Mouse (Mus musculus): ENCODE data around the gene Zdhhc6. TPM values are rescaled to one million over a fixed set of nuclear protein-coding genes. Genes with fewer than 3 reads are reported as not detected.

Zdhhc6 gene
- 50.4 and 51.0 TPM in 2 replicates for total RNA-seq (2014; fragmentation: Nextera tagmentation)
- 62.8 and 71.4 TPM in 2 replicates for total RNA-seq (2017)
- 31.4 and 33.8 TPM in 2 replicates for polyA plus RNA-seq (2012)

DNA sequence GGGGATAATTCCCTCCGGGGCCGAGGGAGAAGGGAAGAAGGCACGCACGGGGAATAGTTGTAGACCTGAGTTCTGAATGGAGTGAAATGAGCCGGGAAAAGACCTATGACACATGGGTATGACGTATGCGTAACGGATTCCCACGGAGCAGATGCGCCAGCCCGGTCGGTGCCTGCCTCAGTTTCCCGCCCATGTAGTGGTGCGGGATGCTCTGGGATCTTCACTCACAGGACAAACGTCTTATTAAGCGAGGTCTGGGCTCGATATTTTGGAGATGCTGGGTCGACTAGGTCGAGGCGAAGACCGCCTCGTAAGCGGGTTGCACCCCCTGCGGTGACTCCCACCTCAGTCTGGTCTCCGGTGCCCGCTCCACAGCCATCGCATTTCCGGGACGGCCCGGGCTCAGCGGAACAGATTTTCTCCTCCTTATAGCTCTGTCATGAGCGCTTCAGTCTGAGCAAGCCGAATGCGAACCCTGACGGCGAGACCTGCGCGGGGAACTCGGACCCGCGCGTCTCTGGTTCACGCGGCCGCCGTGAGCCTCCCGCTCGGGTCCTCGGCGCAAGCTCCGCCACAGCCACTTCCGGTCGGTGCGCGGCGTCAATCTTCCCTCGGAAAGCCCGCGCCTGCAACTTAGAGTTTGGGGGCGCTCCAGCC lies at the start of gene Zdhhc6:
Gene Zdhhc6, minus strand, starts transcription at position 581 of the 657 bp plus-strand sequence.
- no peaks in the 10 kb centered on the region for H3K9me3 ChIP-seq (replicated peaks)
- no peaks in the 10 kb centered on the region for H3K27me3 ChIP-seq (ENCODE audit: insufficient read depth, low read length)
- DNase-seq (ENCODE audit: low spot score) (peak; percentile 69), ATAC-seq (ENCODE audit: extremely low read depth, insufficient number of reproducible peaks, low FRiP score, poor library complexity, severe bottlenecking) (0 out of 2 replicates have a peak, but pooled peaks have one; percentile 31)
- no peak for TF ChIP-seq CTCF (IDR thresholded peaks at IDR 0.05; ENCODE audit: low read depth, low read length)
- no peak for TF ChIP-seq GATA1 (IDR thresholded peaks at IDR 0.05; ENCODE audit: borderline replicate concordance, low read length)
- TF ChIP-seq TAL1 (conservative IDR thresholded peaks at IDR 0.05; ENCODE audit: low read depth, low read length): no peak
- TF ChIP-seq GATA2 (IDR thresholded peaks at IDR 0.05; ENCODE audit: borderline replicate concordance, low read depth, low read length): no peak
- no peak for TF ChIP-seq POLR2AphosphoS5 (IDR thresholded peaks at IDR 0.05; ENCODE audit: insufficient replicate concordance, low read depth, low read length)
- H3K4me1 ChIP-seq (ENCODE audit: insufficient read depth, low read depth, low read length): peaks cover 37% of the 10 kb centered on the region
- peaks cover 46% of the 10 kb centered on the region for H3K36me3 ChIP-seq (replicated peaks)
- H3K4me3 ChIP-seq (ENCODE audit: low read depth, low read length): peak within 1 kb of the TSS; percentile 87

DNA sequence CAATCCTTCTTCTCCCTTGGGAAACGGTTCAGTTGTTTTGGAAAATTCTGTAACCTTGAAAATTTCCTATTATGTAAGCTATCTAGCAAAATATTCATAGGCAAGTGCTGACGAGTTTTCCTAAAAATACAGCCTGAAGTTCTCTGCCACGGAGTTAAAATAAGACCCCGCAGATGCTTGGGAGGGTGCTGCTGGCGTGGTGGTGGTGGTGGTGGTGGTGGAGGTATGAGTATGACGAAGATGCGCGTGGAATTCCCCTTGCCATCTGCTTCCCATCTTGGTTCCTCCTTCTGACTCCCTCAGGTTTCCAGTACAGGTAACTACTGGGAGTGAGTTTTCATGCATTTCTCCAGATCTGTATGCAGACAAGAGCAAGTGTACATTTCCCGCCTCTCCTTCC lies 46.8 kb upstream of the Zdhhc6 start:
- no peaks in the 10 kb centered on the region for H3K27me3 ChIP-seq (ENCODE audit: insufficient read depth, low read length)
- no peaks in the 10 kb centered on the region; the same call in 1 of the 2 replicates for H3K4me1 ChIP-seq (ENCODE audit: insufficient read depth, low read depth, low read length)
- ATAC-seq (ENCODE audit: extremely low read depth, insufficient number of reproducible peaks, low FRiP score, poor library complexity, severe bottlenecking) (no peak), DNase-seq (ENCODE audit: low spot score) (no peak)
- TF ChIP-seq GATA2 (IDR thresholded peaks at IDR 0.05; ENCODE audit: borderline replicate concordance, low read depth, low read length): no peak
- TF ChIP-seq CTCF (IDR thresholded peaks at IDR 0.05; ENCODE audit: low read depth, low read length): no peak
- TF ChIP-seq GATA1 (IDR thresholded peaks at IDR 0.05; ENCODE audit: borderline replicate concordance, low read length): no peak
- no peak for TF ChIP-seq POLR2AphosphoS5 (IDR thresholded peaks at IDR 0.05; ENCODE audit: insufficient replicate concordance, low read depth, low read length)
- no peaks in the 10 kb centered on the region for H3K9me3 ChIP-seq (replicated peaks)
- H3K36me3 ChIP-seq (replicated peaks): peaks cover 39% of the 10 kb centered on the region
- H3K4me3 ChIP-seq (ENCODE audit: low read depth, low read length): no peak overlapping the region

DNA sequence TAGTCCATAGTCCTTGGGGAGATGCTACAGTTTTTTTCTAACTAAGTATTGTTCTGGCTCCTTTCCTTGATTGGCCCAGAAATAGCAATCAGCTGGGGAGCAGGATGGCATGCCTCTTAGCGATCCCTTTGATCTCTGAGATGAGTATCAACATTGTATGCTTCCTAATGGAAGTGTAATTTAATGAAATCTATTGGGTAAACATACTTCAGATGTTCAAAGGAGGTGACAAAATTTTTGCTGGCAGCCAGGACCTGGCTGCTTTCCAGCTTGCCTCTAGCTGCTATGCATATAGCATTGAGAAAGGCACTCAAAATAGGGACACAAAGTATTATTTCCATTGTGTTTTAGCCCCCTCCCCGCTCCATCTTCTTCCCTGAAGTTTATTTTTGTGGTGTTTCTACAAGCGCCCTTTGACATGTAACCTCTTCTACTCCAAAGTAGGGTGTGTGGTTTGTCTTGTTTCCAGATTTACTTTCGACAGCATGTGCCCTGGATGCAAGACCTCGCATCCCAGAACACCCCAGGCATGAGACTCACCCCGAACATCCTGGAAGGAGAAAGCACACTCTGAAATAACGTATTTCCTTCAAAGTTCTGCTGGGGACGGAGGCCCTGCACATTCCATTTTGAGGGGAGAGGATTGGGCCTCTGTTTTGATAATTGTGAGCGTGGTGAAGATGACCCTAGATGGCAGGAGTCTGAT lies 35.0 kb upstream of the Zdhhc6 start:
- ATAC-seq (ENCODE audit: extremely low read depth, insufficient number of reproducible peaks, low FRiP score, poor library complexity, severe bottlenecking): no peak
- Histone ChIP-seq H3K4me1 (ENCODE audit: insufficient read depth, low read depth, low read length) (peaks cover 4% of the 10 kb centered on the region; the same call in 1 of the 2 replicates), H3K9me3 (replicated peaks) (no peaks in the 10 kb centered on the region), H3K27me3 (ENCODE audit: insufficient read depth, low read length) (no peaks in the 10 kb centered on the region), H3K4me3 (ENCODE audit: low read depth, low read length) (no peak overlapping the region), H3K36me3 (replicated peaks) (peaks cover 57% of the 10 kb centered on the region)
- no peak for TF ChIP-seq POLR2AphosphoS5 (IDR thresholded peaks at IDR 0.05; ENCODE audit: insufficient replicate concordance, low read depth, low read length)
- no peak for TF ChIP-seq GATA1 (IDR thresholded peaks at IDR 0.05; ENCODE audit: borderline replicate concordance, low read length)
- TF ChIP-seq GATA2 (IDR thresholded peaks at IDR 0.05; ENCODE audit: borderline replicate concordance, low read depth, low read length): no peak
- TF ChIP-seq CTCF (IDR thresholded peaks at IDR 0.05; ENCODE audit: low read depth, low read length): no peak
- no peak for TF ChIP-seq TAL1 (conservative IDR thresholded peaks at IDR 0.05; ENCODE audit: low read depth, low read length)
- DNase-seq (ENCODE audit: low spot score): no peak

DNA sequence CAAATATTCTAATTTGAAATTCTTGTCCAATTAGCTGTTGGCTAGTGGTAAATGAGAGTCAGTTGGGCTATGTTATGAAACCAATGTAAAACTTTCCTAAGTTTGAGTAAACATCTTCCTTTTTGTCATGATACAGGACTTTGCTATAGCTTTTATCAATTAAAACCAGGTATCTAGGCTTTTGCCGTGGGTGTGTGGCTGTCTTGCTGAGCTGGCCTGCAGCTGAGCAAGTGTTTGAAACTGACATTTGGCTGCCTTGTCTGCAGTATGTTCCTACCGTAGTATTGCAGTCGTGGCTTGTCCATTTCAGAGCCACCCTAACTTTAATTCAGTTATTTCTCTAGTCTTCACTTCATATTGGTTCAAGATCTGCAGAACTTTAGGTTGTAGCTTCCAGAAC lies 32.4 kb upstream of the Zdhhc6 start:
- no peak for DNase-seq (ENCODE audit: low spot score)

DNA sequence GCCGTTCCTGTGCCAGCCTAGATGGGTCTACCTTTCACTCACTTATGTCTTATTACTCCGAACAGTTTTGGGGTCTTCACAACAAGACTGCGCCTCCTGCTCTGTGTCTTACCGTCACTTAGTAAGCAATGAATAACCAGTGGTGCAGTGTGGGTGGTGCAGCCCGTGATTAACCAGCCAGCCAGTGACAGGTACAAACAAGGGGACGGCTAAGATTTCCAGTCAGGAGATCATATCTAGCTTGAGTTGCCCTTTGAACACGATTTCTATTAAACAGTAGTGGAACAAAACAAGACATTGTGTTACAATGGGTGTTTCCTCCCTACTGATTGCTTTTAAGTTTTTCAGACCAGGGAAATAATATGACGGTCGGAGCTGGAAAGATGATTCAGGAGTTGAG lies 27.4 kb upstream of the Zdhhc6 start:
- TF ChIP-seq POLR2AphosphoS5 (IDR thresholded peaks at IDR 0.05; ENCODE audit: insufficient replicate concordance, low read depth, low read length): no peak
- TF ChIP-seq TAL1 (conservative IDR thresholded peaks at IDR 0.05; ENCODE audit: low read depth, low read length): no peak
- TF ChIP-seq GATA2 (IDR thresholded peaks at IDR 0.05; ENCODE audit: borderline replicate concordance, low read depth, low read length): no peak
- TF ChIP-seq CTCF (IDR thresholded peaks at IDR 0.05; ENCODE audit: low read depth, low read length): no peak
- TF ChIP-seq GATA1 (IDR thresholded peaks at IDR 0.05; ENCODE audit: borderline replicate concordance, low read length): no peak
- DNase-seq (ENCODE audit: low spot score): no peak
- Histone ChIP-seq H3K36me3 (replicated peaks) (peaks cover 62% of the 10 kb centered on the region), H3K9me3 (replicated peaks) (no peaks in the 10 kb centered on the region), H3K4me3 (ENCODE audit: low read depth, low read length) (no peak overlapping the region), H3K4me1 (ENCODE audit: insufficient read depth, low read depth, low read length) (peaks cover 25% of the 10 kb centered on the region), H3K27me3 (ENCODE audit: insufficient read depth, low read length) (no peaks in the 10 kb centered on the region)
- ATAC-seq (ENCODE audit: extremely low read depth, insufficient number of reproducible peaks, low FRiP score, poor library complexity, severe bottlenecking): no peak

More for the DNA sequence above, 32.4 kb upstream of the Zdhhc6 start:
- TF ChIP-seq GATA2 (IDR thresholded peaks at IDR 0.05; ENCODE audit: borderline replicate concordance, low read depth, low read length) (no peak), GATA1 (IDR thresholded peaks at IDR 0.05; ENCODE audit: borderline replicate concordance, low read length) (no peak), POLR2AphosphoS5 (IDR thresholded peaks at IDR 0.05; ENCODE audit: insufficient replicate concordance, low read depth, low read length) (no peak), TAL1 (conservative IDR thresholded peaks at IDR 0.05; ENCODE audit: low read depth, low read length) (no peak), CTCF (IDR thresholded peaks at IDR 0.05; ENCODE audit: low read depth, low read length) (no peak)
- H3K9me3 ChIP-seq (replicated peaks): no peaks in the 10 kb centered on the region
- H3K4me1 ChIP-seq (ENCODE audit: insufficient read depth, low read depth, low read length): peaks cover 4% of the 10 kb centered on the region; the same call in 1 of the 2 replicates
- no peak overlapping the region for H3K4me3 ChIP-seq (ENCODE audit: low read depth, low read length)
- H3K27me3 ChIP-seq (ENCODE audit: insufficient read depth, low read length): no peaks in the 10 kb centered on the region
- no peak for ATAC-seq (ENCODE audit: extremely low read depth, insufficient number of reproducible peaks, low FRiP score, poor library complexity, severe bottlenecking)
- H3K36me3 ChIP-seq (replicated peaks): peaks cover 61% of the 10 kb centered on the region

DNA sequence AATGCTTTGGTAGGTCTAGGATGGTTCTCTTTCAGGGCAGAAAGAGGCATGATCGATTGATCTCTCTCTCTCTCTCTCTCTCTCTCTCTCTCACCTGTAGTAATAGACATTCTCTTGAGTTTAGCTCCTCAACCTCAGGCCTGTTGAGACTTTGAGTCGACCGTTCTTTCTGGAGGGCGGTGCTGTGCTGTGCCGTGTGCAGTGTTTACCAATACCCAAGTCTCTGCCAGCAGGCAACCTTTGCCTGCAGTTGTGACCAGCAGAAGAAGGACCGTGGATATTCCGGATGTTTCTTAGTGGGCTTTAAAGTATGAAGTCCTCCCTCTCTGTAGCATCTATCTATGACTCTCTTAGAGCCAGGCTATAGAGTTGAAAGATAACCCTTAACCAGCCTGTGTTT lies 26.6 kb upstream of the Zdhhc6 start:
- DNase-seq (ENCODE audit: low spot score) (no peak), ATAC-seq (ENCODE audit: extremely low read depth, insufficient number of reproducible peaks, low FRiP score, poor library complexity, severe bottlenecking) (no peak)
- no peaks in the 10 kb centered on the region for H3K9me3 ChIP-seq (replicated peaks)
- no peaks in the 10 kb centered on the region for H3K27me3 ChIP-seq (ENCODE audit: insufficient read depth, low read length)
- no peak overlapping the region for H3K4me3 ChIP-seq (ENCODE audit: low read depth, low read length)
- TF ChIP-seq POLR2AphosphoS5 (IDR thresholded peaks at IDR 0.05; ENCODE audit: insufficient replicate concordance, low read depth, low read length) (no peak), GATA1 (IDR thresholded peaks at IDR 0.05; ENCODE audit: borderline replicate concordance, low read length) (no peak), TAL1 (conservative IDR thresholded peaks at IDR 0.05; ENCODE audit: low read depth, low read length) (no peak), CTCF (IDR thresholded peaks at IDR 0.05; ENCODE audit: low read depth, low read length) (no peak), GATA2 (IDR thresholded peaks at IDR 0.05; ENCODE audit: borderline replicate concordance, low read depth, low read length) (no peak)
- H3K4me1 ChIP-seq (ENCODE audit: insufficient read depth, low read depth, low read length): peaks cover 25% of the 10 kb centered on the region
- peaks cover 64% of the 10 kb centered on the region for H3K36me3 ChIP-seq (replicated peaks)
